Mouse (Mus musculus): ENCODE data around the gene Snrpd2.
"Not testable (repeated sequence)": the region's sequence is repeated elsewhere in the genome, so short reads cannot be mapped to it uniquely, and the experiment has no call there.

Snrpd2 gene

GRCm38 (mm10) chr7:19148875-19149541 lies 514 bp upstream of the Snrpd2 start, which contains the start of gene Qpctl:
Gene Qpctl (minus strand): TSS chr7:19149291.
- DNase-seq (ENCODE audit: low read depth, low spot score): peak; percentile 99

- not testable (repeated sequence) for DNase-seq (ENCODE audit: low read depth, low spot score)
These were observed 1.6 kb downstream of the Snrpd2 start for GRCm38 (mm10) chr7:19151121-19151520.

DNA sequence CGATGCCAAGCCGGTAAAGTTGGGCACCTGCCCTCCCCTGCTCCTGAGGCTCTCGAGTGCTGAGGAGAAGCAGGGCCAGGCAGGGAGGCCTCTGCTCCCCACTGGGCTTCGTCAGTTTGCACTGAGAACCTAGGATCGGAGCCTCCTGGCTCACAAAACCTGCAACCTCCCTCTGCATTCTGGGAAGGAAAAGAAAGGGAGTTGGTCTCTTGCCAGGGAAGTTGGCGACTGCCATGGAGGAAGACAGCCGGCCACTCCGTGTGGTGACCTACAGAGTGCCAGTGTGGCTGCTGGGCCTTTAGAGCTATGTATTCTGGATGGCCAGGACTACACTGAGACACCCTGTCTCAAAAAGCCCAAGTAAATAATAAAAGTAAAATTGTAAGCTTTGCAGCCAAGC lies 5.3 kb downstream of the Snrpd2 start:
- DNase-seq (ENCODE audit: low read depth, low spot score): no peak

DNA sequence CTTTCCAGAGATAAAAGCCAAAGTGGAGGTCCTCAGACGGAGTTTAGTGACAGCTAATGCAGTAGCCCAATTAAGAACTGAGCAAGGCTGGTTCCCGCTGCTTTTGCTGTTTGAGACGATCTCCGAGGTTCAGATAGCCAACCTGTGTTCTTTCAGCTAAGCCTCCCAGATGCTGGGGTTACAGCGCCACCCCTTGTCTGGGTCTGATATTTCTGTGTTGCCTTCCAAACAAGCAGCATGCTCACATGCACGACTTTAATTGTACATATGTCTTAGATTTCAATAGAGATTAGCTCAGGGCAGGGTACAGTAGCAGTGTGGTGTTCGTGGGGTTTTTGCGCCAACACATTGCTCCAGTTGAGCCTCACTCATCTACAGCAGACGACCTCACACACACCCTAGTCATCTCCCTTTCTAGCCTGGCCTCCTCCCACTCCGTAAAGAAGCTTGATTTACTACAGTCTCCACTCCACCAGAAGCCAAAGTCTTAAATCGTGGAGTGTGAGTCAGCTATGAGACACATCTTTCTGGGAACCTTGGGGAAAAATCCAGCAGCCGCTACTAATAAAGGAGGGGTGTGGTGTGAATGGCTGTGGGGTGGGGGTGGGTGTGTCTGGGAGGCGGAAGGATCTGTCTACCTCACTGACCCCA lies 6.4 kb downstream of the Snrpd2 start:
- peak; percentile 90 for DNase-seq (ENCODE audit: low read depth, low spot score)

DNA sequence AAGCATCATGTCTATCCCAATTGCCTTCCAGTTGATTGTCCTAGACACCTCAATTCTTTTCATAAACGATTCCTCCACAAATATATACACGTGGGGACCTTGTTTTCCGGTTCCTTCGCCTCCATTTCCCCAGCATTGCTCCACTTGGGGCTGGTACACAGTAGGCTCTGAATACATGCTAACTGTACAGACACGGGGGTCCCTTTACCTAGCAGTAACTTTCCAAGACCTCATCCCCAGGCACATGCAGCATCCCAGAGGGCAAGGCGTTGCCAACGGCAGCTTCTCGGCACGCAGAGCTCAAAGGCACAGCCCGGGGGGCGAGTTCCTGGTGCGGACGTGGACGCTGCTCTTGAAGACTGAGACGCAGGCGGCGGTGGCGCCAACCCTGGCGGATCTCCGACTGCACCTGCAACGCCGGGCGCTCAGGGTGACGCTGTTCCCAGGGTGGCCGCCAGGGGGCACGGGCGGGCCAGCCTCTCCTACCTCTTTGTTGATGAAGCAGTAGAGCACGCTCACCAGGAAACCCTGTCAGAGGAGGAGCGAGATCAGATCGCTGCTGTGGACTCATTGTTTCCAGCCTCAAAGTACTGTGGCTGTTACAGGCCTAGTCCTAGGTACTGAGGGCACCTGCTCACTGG lies 7.8 kb downstream of the Snrpd2 start:
- DNase-seq (ENCODE audit: low read depth, low spot score): peak; percentile 24

- no peak for DNase-seq (ENCODE audit: low read depth, low spot score)
These were observed 9.1 kb downstream of the Snrpd2 start for GRCm38 (mm10) chr7:19158601-19159000.

DNA sequence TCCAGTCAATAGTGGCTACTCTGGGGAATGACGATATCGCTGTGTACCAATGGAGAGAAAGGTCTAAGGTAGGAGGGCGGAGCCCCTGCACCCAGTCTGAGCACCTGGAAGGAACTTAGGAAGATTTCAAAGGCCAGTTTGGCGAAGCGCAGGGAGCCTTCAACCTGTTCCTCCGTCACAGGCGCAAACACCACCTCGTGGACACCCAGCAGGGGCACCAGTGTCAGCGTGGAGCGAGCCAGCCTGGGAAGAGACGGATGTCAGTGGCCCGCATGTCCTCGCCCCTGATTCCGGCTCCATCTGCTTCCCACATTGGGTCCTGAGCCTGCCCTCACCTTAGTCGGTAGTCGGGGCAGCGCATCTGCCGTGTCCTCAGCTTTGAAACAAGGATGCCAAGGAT lies 9.9 kb downstream of the Snrpd2 start:
- no peak for DNase-seq (ENCODE audit: low read depth, low spot score)

DNA sequence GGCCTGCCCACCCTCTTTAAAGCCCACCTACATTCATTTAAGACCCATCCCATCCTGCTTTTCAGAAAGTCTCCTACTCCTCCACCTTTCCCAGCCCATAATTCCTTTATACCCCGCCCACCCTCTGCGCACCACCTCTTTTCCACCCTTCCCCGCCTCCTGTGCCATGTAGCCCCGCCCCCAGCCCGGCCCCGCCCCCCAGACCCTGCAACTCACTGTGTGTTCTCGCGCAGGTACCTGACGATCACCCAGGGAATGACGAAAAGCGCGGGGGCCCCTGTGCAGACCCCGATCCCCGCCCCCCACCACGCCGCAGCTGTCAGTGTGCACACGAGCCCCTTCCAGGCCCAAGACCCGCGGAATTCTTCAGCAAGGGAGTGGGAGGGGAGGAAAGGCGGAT lies 10.6 kb downstream of the Snrpd2 start:
- no peak for DNase-seq (ENCODE audit: low read depth, low spot score)

GRCm38 (mm10) chr7:19162928-19163327 lies 13.4 kb downstream of the Snrpd2 start:
- DNase-seq (ENCODE audit: low read depth, low spot score): no peak

GRCm38 (mm10) chr7:19163752-19164151 lies 14.2 kb downstream of the Snrpd2 start:
- no peak for DNase-seq (ENCODE audit: low read depth, low spot score)

DNA sequence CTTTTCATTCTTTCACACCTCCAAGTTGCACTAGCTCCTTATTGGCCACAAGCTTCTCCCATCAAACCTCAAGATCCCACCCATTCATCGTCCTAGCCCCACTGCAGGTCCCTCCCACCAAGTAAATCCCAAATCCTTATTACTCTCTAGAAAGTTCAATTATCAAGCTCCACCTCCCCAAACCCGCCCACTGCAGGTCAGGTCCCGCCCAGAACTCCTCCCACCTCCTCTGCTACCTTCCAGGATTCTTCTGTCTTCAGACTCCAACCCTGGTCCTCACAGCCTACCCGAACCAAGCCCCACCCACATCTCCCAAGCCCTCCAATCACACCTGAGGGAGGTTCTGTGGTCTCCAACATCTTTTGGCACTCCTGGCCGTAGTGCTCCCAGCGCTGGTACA lies 14.7 kb downstream of the Snrpd2 start:
- no peak for DNase-seq (ENCODE audit: low read depth, low spot score)

- DNase-seq (ENCODE audit: low read depth, low spot score): no peak
These were observed 15.5 kb downstream of the Snrpd2 start for GRCm38 (mm10) chr7:19164978-19165377.

DNA sequence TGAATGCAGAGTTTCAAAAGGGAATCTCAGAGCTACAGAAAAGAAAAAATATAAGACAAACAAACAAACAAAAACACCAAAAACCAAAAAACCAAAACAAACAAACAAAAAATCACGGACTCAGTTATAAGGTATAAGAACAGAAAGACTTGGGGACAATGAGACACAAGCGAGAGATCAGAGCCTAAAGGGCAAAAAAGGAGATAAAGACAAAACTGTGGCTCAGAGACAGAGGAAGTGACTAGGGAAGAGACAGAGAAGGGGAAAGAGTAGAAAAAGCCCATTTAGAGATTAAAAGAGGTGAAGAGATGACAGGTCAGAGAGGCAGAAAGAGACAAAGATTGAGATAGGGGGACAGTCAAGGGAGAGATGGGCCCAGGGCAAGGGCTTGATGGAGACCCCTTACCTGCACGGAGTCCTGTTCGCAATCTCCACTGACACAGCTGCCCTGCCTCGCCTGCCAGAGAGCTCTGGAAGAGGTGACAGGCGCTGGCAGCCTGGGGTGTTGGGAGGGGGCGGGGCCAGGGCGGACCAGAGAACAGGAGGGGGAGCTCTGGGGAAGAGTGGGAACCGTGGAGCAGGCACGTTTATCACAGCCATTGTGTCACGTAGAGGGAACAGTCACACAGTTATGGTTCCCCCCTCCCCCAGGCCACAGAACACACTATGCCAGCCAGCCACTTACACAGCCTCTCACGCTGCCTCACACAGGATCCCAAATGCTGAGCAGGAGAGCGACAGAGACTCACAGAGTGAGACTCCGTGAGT lies 16.3 kb downstream of the Snrpd2 start, which contains the start of gene Gipr:
TSS of gene Gipr (minus strand) at position 472 of the 768 bp plus-strand sequence.
- DNase-seq (ENCODE audit: low read depth, low spot score): no peak

DNA sequence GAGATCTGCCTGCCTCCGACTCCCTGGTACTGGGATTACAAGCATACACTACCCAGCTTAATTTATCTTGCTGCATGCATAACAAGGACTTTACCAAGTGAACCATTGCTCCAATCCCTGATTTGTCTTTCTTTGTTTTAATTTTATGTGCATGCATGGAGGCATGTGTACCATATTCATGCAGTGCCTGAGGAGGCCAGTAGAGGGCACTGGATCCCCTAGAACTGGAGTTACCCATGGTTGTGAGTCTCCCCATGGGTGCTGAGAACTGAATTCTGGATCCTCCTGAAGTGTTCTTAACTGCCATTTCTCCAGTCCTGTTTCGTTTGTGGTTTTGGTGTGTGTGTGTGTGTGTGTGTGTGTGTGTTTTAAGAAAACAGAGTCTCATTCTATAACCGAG lies 17.5 kb downstream of the Snrpd2 start:
- DNase-seq (ENCODE audit: low read depth, low spot score): no peak

DNA sequence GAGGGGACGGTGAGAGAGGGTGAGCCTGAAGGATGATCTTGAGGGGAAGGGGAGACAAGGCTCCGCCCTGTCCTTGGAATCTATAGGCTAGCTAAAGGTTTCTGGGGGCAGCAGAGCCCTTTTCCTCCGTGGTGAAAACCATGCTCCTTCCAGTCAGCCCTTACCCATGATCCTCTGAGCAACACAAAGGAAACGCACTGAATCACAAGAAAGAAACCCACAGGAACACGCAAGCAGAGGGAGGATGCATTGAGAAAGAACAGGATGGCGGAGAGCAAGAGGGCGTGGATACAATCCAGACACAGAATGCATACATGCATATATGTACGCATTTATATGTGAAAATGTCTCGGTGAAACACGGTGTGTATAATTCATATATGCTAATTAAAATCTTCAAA lies 20.0 kb downstream of the Snrpd2 start:
- DNase-seq (ENCODE audit: low read depth, low spot score): no peak

DNA sequence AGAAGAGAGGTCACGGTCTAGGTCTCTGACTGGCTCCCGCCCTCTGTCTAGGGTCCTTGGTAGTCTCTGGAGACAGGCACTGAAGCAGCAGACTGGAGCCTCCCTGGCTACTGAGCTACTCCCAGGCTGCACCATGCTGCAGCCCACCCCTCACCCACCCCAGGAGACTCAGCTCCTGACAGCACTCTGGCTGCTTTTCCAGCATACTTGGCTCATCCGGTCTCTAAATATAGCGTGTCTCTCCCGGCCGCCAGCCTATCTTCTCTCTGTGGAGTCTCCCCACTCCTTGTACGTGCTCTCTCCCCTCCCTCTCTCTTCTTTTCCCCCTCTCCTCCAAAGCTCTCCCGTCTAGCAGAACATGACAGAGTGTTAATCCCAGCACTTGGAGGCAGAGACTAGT lies 20.6 kb downstream of the Snrpd2 start:
- DNase-seq (ENCODE audit: low read depth, low spot score): no peak

DNA sequence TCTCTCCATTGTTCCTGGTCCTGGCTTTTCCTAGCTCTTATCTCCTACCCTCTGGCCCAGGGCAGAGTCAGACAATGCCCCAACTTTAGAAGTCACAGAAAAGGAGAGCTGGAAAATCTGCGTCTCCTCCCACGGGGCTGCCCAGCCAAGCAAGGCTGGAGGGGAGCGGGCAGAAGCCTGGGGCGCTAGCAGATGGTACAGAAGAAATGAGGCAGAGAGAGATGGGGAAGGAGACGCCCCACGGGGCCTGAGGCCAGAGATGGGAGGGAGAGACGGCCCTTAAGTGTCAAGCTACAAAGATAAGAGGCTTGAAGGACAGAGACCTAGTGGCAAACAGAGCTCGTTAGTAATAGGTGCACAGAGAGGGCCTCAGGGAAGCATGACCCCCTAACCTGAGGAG lies 22.3 kb downstream of the Snrpd2 start:
- no peak for DNase-seq (ENCODE audit: low read depth, low spot score)

DNA sequence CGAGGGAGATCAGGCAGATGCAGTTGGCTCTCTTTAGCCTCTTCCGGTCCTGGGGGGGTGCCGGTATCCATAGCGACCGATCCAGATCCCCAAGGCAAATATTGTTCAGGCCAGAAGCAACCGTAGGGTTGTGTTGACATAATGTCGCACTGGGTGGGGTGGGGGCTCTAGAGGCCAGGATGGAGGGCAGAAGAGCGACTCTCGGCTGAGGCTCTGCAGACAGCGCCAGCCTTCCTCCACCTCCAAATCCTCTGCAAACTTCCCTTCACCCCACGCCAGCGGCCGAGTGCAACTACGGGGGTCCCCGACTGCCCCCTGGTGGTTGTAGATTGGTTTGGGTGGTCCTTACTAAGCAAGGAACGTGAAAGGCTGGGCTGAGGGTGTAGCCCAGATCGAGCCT lies 23.4 kb downstream of the Snrpd2 start:
- no peak for DNase-seq (ENCODE audit: low read depth, low spot score)

GRCm38 (mm10) chr7:19175708-19176515 lies 26.4 kb downstream of the Snrpd2 start, which contains the start of gene Eml2:
Gene Eml2 (plus strand): TSS chr7:19176421.
- no peak for DNase-seq (ENCODE audit: low read depth, low spot score)

- no peak for DNase-seq (ENCODE audit: low read depth, low spot score)
These were observed 27.0 kb downstream of the Snrpd2 start for GRCm38 (mm10) chr7:19176516-19176947.

DNA sequence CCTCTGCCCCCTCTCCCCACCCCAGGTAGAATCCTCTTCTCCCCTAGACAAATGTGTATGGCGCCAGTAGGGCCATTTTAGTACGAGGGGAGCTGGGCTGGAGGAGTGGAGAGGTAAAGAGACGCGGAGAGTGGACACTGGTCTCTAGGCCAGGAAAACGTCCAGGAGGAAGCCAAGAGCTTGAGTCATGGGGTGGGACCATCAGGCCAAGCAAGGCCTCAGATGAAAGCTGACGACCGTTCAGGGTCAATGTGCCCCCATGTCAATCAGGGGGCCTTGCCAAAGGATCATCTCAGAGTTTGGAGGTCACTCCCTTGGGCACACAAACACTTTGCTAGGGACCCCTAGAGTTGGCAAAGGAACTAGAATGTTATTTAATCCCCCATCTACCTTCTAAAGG lies 27.7 kb downstream of the Snrpd2 start:
- no peak for DNase-seq (ENCODE audit: low read depth, low spot score)
